Mouse (Mus musculus) heart, embryonic 15.5 days (tissue): Measurements from ENCODE around the gene Ocm. TPM values are rescaled to one million over a fixed set of nuclear protein-coding genes. Genes with fewer than 3 reads are reported as not detected.

Source experiments
- ATAC-seq: fragments of 200-750 bp; cut with Nextera tagmentation; replicated peaks from 2 replicates; pipeline ENCODE4 v1.8.0; 2017; ENCODE audit warnings: low read depth, moderate TSS enrichment; ENCODE audit not compliant: insufficient number of reproducible peaks, insufficient read depth, low FRiP score
- H3K27ac ChIP-seq: fragments of 300-500 bp; sonication (generic); 2 replicates; pipeline ENCODE4 v1.5.1; 2015; ENCODE audit warnings: mild to moderate bottlenecking, inconsistent platforms
- H3K27me3 ChIP-seq: fragments of 300-500 bp; sonication (generic); 2 replicates; pipeline ENCODE4 v1.6.1; 2015; ENCODE audit warnings: inconsistent platforms
- H3K36me3 ChIP-seq: fragments of 300-500 bp; sonication (generic); 2 replicates; pipeline ENCODE4 v1.6.1; 2015; ENCODE audit warnings: mild to moderate bottlenecking, inconsistent platforms
- H3K4me1 ChIP-seq: fragments of 300-500 bp; sonication (generic); replicated peaks from 2 replicates; pipeline ENCODE4 v1.6.1; 2015; ENCODE audit warnings: inconsistent platforms
- H3K4me2 ChIP-seq: fragments of 300-500 bp; sonication (generic); 2 replicates; pipeline ENCODE4 v1.6.1; 2015; ENCODE audit warnings: inconsistent platforms, mild to moderate bottlenecking, moderate library complexity
- H3K4me3 ChIP-seq: fragments of 300-500 bp; sonication (generic); 2 replicates; pipeline ENCODE4 v1.5.1; 2015; ENCODE audit warnings: mild to moderate bottlenecking, inconsistent platforms
- H3K9ac ChIP-seq: fragments of 300-500 bp; sonication (generic); 2 replicates; pipeline ENCODE4 v1.6.1; 2015; ENCODE audit warnings: mild to moderate bottlenecking, inconsistent platforms
- H3K9me3 ChIP-seq: fragments of 300-500 bp; sonication (generic); replicated peaks from 2 replicates; pipeline ENCODE4 v1.6.1; 2016; ENCODE audit warnings: inconsistent platforms
- WGBS: fragments of 180-500 bp; shearing (Covaris S2); methylation state at CpG from one replicate; pipeline ENCODE4 v1.1.7; 2015; ENCODE audit warnings: mixed read lengths; 5-methylcytosine and 5-hydroxymethylcytosine counted together
- polyA plus RNA-seq: library from polyadenylated mRNA; unstranded; fragments of >200 nt; fragmentation: Nextera tagmentation; extraction: Ambion mirVana; gene quantifications from 2 replicates; pipeline ENCODE4 v1.2.1, GENCODE M21; 2015

Ocm gene
- not detected in 2 replicates for polyA plus RNA-seq

DNA sequence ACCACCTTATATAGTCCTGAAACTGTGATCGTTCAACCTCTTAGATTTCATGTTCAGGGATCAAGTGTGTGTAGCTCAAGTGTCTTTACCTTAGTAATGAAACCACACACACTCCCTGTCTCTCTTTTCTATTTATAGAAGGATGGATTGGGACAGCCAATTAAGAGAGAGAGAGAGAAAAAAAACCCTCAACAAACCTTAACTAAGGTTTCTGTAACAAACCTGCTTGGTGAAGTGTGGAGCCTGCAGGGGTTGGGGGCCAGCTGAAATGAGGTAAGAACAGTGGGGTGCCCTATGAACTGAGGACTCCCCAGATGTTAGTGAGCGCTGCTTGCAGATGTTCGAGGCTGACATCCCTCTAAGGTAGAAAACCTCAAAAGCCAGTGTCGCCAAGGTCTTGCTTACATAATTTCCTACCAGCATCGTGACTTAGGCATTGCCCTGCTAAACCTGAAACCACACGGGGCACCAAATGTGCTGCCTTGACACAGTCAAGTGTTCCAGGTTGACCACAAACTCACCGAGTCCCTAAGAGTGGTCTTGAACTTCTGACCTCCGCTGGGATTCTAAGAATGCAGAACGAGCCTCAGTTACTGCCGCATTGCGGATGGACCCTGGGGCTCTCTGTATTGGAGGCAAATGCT lies at the start of gene Ocm:
Gene Ocm, minus strand, starts transcription at position 51 of the 644 bp plus-strand sequence.
- no peak within 1 kb of the TSS for H3K4me2 ChIP-seq
- no peaks in the 10 kb centered on the region for H3K36me3 ChIP-seq
- no peak for ATAC-seq
- H3K9ac ChIP-seq, result no peak within 1 kb of the TSS
- no peaks in the 10 kb centered on the region for H3K27me3 ChIP-seq
- no peaks in the 10 kb centered on the region for H3K9me3 ChIP-seq
- no peaks in the 10 kb centered on the region; the same call in 1 of the 2 replicates for H3K4me1 ChIP-seq
- H3K4me3 ChIP-seq, result no peak within 1 kb of the TSS
- H3K27ac ChIP-seq, result no peak within 1 kb of the TSS
- WGBS, result 54% methylated on average over 11 of the region's 11 CpGs

DNA sequence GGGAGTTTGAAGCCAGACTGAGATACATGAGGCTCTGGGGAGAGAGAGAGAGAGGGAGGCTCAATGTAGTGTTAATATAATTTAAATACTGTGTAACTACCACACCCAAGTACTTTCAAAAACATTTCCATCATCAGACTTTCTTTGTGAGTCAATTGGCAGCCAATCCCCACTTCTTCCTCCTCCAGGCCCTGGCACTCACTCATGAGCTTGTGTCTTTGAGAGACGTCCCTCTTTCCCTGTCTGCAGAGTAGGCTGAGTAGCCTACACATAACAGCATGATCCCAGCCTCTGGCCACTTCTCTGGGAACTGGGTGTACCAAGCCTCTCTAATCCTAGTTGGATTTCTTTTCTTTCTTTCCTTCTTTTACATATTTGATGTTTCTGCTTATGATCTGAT lies 44.8 kb upstream of the Ocm start:
- Histone ChIP-seq H3K36me3 (no peaks in the 10 kb centered on the region), H3K4me2 (no peak overlapping the region), H3K27me3 (no peaks in the 10 kb centered on the region), H3K27ac (no peak overlapping the region), H3K9me3 (no peaks in the 10 kb centered on the region), H3K4me1 (no peaks in the 10 kb centered on the region), H3K9ac (no peak overlapping the region), H3K4me3 (no peak overlapping the region)
- ATAC-seq, result no peak
- 21% methylated on average over 1 of the region's 1 CpGs for WGBS

DNA sequence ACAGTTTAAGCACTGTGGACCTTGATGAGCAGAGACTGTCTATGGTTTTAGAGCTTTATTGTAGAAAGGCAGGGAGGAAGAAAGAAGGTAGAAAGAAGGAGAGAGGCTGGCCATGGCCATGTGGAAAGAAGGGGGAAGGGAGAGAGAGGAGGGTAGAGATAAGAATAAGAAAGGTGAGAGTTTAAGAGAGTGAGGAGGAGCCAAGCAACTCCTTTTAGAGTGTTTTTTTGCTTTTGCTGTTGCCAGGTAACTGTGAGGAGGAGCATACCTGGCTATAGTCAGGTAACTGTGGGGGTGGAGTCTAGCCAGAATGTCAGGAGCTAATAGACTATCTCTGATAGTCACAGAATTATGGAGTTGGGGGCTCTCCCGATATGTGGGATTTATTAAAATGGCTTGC lies 43.6 kb upstream of the Ocm start:
- Histone ChIP-seq H3K27ac (no peak overlapping the region), H3K27me3 (no peaks in the 10 kb centered on the region), H3K4me2 (no peak overlapping the region), H3K9ac (no peak overlapping the region), H3K4me3 (no peak overlapping the region), H3K9me3 (no peaks in the 10 kb centered on the region), H3K36me3 (no peaks in the 10 kb centered on the region), H3K4me1 (no peaks in the 10 kb centered on the region)
- WGBS, result 83% methylated on average over 1 of the region's 1 CpGs
- no peak for ATAC-seq

DNA sequence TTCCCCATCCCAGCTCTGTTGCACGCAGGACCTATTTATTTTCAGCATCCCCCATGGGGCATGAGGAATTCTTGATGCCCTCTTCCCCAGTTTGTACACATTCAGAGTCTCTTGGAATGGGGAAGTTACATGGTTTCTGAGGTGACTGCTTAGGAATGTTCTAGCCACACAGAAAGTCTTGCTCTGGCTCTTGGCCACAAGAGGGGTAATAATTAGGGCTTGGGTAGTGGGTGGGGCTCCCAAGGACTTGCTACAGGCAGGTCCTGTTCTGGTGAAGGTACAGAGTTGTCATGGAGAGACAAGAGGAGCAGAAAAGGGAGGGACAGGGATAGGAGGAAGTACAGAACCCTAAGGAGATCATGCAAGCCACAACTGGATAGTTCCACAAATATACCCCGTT lies 39.6 kb upstream of the Ocm start:
- no peak overlapping the region for H3K4me3 ChIP-seq
- H3K9me3 ChIP-seq, result no peaks in the 10 kb centered on the region
- H3K9ac ChIP-seq, result no peak overlapping the region
- WGBS, result 73% methylated on average over 2 of the region's 2 CpGs
- no peaks in the 10 kb centered on the region for H3K4me1 ChIP-seq
- no peak overlapping the region for H3K27ac ChIP-seq
- ATAC-seq, result no peak
- no peaks in the 10 kb centered on the region for H3K36me3 ChIP-seq
- no peak overlapping the region for H3K4me2 ChIP-seq
- no peaks in the 10 kb centered on the region for H3K27me3 ChIP-seq

DNA sequence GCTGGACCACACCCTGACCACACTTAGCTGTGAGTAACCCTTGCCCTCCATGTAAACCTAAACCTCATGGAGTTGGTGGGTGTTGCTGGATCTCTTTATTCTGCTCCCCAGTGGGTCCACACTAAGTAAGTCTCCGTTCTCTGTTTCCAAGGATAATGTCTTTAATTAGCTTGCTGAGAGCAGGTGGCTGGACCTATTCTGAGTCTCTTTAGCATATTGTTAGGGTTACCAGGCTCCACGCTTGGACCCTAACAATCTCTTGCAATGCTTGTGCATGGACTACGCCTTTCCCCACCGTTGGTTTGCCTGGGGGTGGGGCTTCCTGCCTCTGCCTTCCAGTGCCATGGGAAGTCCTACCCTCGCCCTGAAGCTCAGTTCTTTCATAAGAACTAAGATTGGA lies 37.6 kb upstream of the Ocm start:
- no peaks in the 10 kb centered on the region for H3K27me3 ChIP-seq
- ATAC-seq, result no peak
- no peaks in the 10 kb centered on the region for H3K36me3 ChIP-seq
- H3K4me3 ChIP-seq, result no peak overlapping the region
- no peaks in the 10 kb centered on the region for H3K4me1 ChIP-seq
- WGBS, result 70% methylated on average over 5 of the region's 5 CpGs
- H3K4me2 ChIP-seq, result no peak overlapping the region
- H3K27ac ChIP-seq, result no peak overlapping the region
- no peak overlapping the region for H3K9ac ChIP-seq
- no peaks in the 10 kb centered on the region for H3K9me3 ChIP-seq

DNA sequence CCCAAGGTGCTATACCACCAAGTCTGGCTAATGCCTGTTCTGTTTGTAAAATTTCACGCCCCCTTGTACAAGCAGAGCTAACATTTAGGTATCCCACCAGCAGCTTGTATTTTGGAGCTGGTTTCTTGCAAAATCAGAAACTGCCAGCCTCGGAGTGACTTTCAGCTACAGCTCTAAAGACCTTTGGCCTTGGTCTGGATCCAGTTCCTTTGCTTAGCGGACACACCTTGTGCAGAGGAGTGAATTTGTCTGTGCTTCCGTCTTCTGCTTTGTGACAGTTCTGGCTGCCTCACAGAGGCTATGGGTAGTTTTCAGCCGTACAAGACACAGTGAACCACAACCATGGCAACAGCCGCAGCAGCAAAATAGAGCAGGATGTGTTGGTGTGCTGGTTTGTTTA lies 27.9 kb upstream of the Ocm start:
- Histone ChIP-seq H3K27me3 (no peaks in the 10 kb centered on the region), H3K27ac (no peak overlapping the region), H3K4me1 (no peaks in the 10 kb centered on the region), H3K4me3 (no peak overlapping the region), H3K36me3 (no peaks in the 10 kb centered on the region), H3K4me2 (no peak overlapping the region), H3K9me3 (no peaks in the 10 kb centered on the region), H3K9ac (no peak overlapping the region)
- 85% methylated on average over 6 of the region's 6 CpGs for WGBS
- ATAC-seq, result no peak

DNA sequence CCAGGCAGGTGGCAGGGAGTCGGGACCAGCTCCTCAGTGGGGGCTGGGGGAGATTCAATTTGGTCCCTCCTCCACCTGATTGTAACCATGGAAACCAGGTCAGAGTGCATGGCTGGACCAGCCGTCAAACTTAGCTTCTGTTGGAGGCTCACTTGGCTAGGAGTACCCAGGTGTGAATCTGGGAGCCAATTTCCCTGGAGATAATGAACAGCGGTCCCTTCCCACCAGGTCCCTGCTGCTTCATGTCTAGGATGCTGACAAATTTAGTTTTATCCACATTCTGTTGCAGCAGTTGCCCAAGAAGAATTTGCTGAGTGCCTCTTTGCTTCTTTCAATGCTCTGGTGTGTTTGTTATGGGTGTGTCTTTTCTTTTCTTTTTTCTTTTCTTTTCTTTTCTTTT lies 27.0 kb upstream of the Ocm start:
- no peaks in the 10 kb centered on the region for H3K27me3 ChIP-seq
- ATAC-seq, result no peak
- H3K4me1 ChIP-seq, result no peaks in the 10 kb centered on the region
- WGBS, result 30% methylated on average over 3 of the region's 3 CpGs
- no peaks in the 10 kb centered on the region for H3K9me3 ChIP-seq
- H3K9ac ChIP-seq, result no peak overlapping the region
- H3K4me3 ChIP-seq, result no peak overlapping the region
- H3K36me3 ChIP-seq, result no peaks in the 10 kb centered on the region
- no peak overlapping the region for H3K27ac ChIP-seq
- no peak overlapping the region for H3K4me2 ChIP-seq

DNA sequence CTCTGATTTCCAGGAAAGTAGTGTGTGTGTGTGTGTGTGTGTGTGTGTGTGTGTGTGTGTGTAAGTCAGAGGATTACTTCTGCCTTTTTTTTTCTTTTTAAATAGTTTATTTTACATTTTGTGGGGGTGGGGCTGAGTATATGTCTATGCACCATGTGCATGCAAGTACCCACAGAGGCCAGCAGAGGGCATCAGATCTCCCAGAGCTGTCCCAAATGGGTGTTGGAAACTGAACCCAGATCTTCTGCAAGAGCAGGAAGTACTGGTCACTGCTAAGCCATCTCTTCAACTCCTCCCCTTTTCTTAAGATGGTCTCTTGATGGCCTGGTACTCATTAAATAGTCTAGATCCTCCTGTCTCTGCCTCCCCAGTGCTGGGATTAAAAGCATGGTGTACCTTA lies 24.8 kb upstream of the Ocm start:
- Histone ChIP-seq H3K27me3 (no peaks in the 10 kb centered on the region), H3K4me1 (no peaks in the 10 kb centered on the region), H3K9me3 (no peaks in the 10 kb centered on the region), H3K36me3 (no peaks in the 10 kb centered on the region), H3K9ac (no peak overlapping the region), H3K27ac (no peak overlapping the region), H3K4me3 (no peak overlapping the region), H3K4me2 (no peak overlapping the region)
- ATAC-seq, result no peak

DNA sequence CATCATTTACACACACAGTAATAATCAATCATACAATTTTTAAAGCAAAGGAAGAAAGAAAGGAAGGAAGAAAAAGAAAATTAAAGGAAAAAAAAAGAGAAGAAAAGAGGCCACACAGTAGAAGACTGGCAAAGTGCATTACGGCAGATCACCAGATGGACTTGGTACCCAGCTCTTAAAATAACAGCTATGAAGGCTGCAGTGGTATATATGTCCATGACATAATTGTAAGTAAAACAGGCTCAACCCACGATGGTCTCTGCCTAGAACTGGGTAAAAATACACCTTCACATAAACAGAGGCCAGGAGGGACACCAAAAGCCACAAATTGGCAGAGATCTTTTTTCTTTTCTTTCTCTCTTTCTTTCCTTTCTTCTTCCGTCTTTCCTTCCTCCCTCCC lies 23.4 kb upstream of the Ocm start:
- Histone ChIP-seq H3K27ac (no peak overlapping the region), H3K4me3 (no peak overlapping the region), H3K4me1 (no peaks in the 10 kb centered on the region), H3K9ac (no peak overlapping the region), H3K36me3 (no peaks in the 10 kb centered on the region), H3K9me3 (no peaks in the 10 kb centered on the region), H3K27me3 (no peaks in the 10 kb centered on the region), H3K4me2 (no peak overlapping the region)
- 58% methylated on average over 3 of the region's 3 CpGs for WGBS
- no peak for ATAC-seq

DNA sequence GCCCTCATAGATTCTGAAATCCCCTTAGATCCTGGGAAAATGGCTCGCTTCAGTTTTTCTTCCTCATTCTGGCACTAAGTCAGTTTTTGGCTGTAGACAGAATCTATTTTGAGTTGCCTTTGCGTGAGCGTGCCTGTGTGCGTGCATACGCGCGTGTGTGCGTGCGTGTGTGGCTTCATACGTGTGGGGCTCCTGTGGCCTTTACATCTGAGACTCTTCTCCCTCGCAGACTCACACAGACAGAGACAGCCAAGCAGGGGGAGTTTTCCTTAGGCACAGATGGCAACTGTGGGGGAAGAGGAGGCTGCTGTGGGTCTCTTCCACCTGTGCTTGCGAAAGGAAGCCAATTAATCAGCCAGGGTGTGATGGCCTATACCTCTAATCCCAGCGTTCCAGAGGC lies 20.9 kb upstream of the Ocm start:
- no peaks in the 10 kb centered on the region for H3K4me1 ChIP-seq
- no peaks in the 10 kb centered on the region for H3K27me3 ChIP-seq
- H3K9ac ChIP-seq, result no peak overlapping the region
- H3K9me3 ChIP-seq, result no peaks in the 10 kb centered on the region
- 66% methylated on average over 13 of the region's 13 CpGs for WGBS
- H3K4me2 ChIP-seq, result no peak overlapping the region
- H3K27ac ChIP-seq, result no peak overlapping the region
- H3K4me3 ChIP-seq, result no peak overlapping the region
- no peak for ATAC-seq
- H3K36me3 ChIP-seq, result no peaks in the 10 kb centered on the region

DNA sequence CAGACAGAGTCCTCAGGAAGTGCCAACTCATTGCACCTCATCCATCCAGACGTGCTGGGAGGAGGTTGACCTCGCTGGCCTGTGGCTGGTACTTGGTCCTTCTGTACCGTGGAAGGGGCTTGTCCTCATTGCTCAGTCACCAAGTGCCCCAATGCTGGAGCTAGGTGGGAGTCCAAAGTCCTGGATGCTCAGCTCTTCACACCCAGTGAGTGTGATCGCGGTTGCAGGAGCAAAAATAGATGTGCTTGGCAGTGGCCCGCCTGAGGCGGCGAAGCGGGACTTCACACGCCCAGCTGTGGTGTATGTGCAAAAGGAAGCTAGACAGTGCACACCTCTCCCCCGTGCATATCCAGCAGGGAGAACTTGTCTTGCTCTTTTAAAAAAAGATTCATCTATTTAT lies 16.7 kb upstream of the Ocm start:
- H3K36me3 ChIP-seq, result no peaks in the 10 kb centered on the region
- no peak overlapping the region for H3K4me2 ChIP-seq
- H3K4me1 ChIP-seq, result no peaks in the 10 kb centered on the region
- no peaks in the 10 kb centered on the region for H3K27me3 ChIP-seq
- no peak for ATAC-seq
- H3K9ac ChIP-seq, result no peak overlapping the region
- no peak overlapping the region for H3K4me3 ChIP-seq
- no peaks in the 10 kb centered on the region for H3K9me3 ChIP-seq
- H3K27ac ChIP-seq, result no peak overlapping the region
- WGBS, result 79% methylated on average over 11 of the region's 11 CpGs

DNA sequence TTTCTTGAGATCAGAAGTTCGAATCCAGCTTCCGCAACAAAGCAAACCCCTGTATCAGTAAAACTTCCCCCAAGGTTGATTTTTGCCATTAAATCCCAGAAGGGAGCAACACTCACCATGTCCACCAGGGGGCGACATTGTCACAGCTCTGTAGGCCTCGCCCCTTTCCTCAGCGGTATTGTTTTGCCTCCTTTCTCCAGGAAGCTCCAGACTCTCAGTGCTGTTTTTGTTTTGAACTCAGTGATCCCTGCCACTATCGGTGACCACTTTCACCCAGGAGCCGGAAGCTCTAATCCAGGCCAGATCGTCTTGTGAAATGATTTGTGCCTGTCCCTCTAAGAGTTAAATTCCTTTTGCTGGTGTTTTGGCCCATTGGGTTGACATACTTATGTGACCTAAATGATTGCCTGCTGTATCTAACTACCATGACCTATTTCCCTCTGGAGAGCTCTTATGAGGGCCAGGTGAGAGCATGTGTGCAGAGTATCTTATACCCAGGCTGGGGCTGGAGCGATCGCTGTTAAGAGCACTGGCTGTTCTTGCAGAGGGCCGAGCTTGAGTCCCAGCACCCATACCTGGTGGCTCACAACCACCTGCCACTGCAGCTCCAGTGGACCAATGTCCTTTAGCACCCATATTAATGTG lies 14.4 kb upstream of the Ocm start:
- ATAC-seq, result no peak
- Histone ChIP-seq H3K9ac (no peak overlapping the region), H3K4me2 (peak overlapping the region; percentile 36; the same call in 1 of the 2 replicates), H3K4me1 (no peaks in the 10 kb centered on the region), H3K36me3 (no peaks in the 10 kb centered on the region), H3K4me3 (no peak overlapping the region), H3K27me3 (no peaks in the 10 kb centered on the region), H3K9me3 (no peaks in the 10 kb centered on the region), H3K27ac (no peak overlapping the region)
- WGBS, result 42% methylated on average over 11 of the region's 11 CpGs
